ENCODE assay signal across 27 mouse cellular contexts in the genomic region with DNA sequence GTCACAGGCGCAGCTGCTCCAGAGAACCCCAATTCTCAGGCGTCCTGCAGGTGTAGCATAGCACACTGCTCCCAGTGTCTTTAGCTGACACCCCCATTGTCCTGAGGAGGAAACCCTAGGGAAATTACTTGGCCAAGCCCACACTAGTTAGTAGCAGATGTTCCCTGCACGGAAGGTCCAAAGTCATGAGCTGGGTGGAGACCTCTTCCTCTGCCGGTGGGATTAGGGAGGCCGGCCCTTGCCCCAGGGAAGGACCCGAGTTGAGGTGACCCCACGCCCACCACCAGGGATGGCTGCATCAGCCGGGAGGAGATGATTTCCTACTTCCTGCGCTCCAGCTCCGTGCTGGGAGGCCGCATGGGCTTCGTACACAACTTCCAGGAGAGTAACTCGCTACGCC. TPM values are rescaled to one million over a fixed set of nuclear protein-coding genes. Genes with fewer than 3 reads are reported as not detected.
DNase-seq lines count a peak whose midpoint lies in the region; ATAC-seq and TF ChIP-seq lines count a peak whose summit lies in the region.
"Had no signal": no experiment of that assay in that cellular context is flagged by ENCODE, and none has a peak within 500 bp of the region (broad histone marks: within the 10 kb centered on the region; RNA-seq: fewer than 3 reads in every experiment).

No protein-coding gene starts in this region.

- ATAC-seq in activated CD4-positive, CD25-positive, alpha-beta regulatory T cell, adult 4 months = no peak
- ATAC-seq: midbrain, embryonic 16.5 days; Patski had no signal

- no peak overlapping the region for H3K27ac ChIP-seq in cerebellum, adult 2 months (ENCODE audit: insufficient read depth, low read length)
- no peak overlapping the region for H3K27ac ChIP-seq in heart, embryonic 10.5 days
- no peak overlapping the region for H3K27ac ChIP-seq in testis, adult 2 months (ENCODE audit: control insufficient read depth, insufficient read depth, low read depth, low read length)
- H3K27ac ChIP-seq: heart, embryonic 13.5 days; hindbrain, embryonic 13.5 days; liver, embryonic 15.5 days; lung, embryonic 15.5 days; neural tube, embryonic 13.5 days had no signal

- H3K4me3 ChIP-seq in cerebellum, adult 2 months (replicated peaks; ENCODE audit: insufficient read depth, low read depth, low read length) = no peak overlapping the region
- no peak overlapping the region for H3K4me3 ChIP-seq in heart, embryonic 10.5 days
- H3K4me3 ChIP-seq in testis, adult 2 months (ENCODE audit: control insufficient read depth, low read depth, low read length) = peak overlapping the region; percentile 12; the same call in 1 of the 2 replicates
- H3K4me3 ChIP-seq: heart, embryonic 13.5 days; hindbrain, embryonic 13.5 days; liver, embryonic 15.5 days; lung, embryonic 15.5 days; myocyte; neural tube, embryonic 13.5 days had no signal

- TF ChIP-seq POLR2A in cerebellum, adult 2 months (IDR thresholded peaks at IDR 0.05; ENCODE audit: borderline replicate concordance, insufficient read depth, low read length) = no peak
- TF ChIP-seq POLR2A in testis, adult 2 months (IDR thresholded peaks at IDR 0.05; ENCODE audit: control insufficient read depth, low read depth, low read length) = no peak

- DNase-seq in cerebellum, adult 11-12 months = peak; percentile 16
- DNase-seq in cerebellum, adult 2 months = no peak
- peak; percentile 36 for DNase-seq in heart, adult 8-10 months (ENCODE audit: low spot score)
- no peak for DNase-seq in heart, embryonic 10.5 days (ENCODE audit: low spot score)
- no peak for DNase-seq in testis, postnatal 10 days (ENCODE audit: low spot score)
- DNase-seq in thymus, postnatal 4 days = no peak
- DNase-seq: adrenal gland, postnatal 10 days; cerebellum, adult 9-10 months; kidney, adult 8-10 months; left cerebral cortex, postnatal 4 days; liver; lung, postnatal 4 days; retina, postnatal 1 day; right cerebral cortex, postnatal 25 days; thymus, adult 18-20 months had no signal

- H3K9me3 ChIP-seq in heart, embryonic 10.5 days = no peaks in the 10 kb centered on the region
- H3K9me3 ChIP-seq: G1E; heart, embryonic 13.5 days; hindbrain, embryonic 13.5 days; liver, embryonic 15.5 days; lung, embryonic 15.5 days; neural tube, embryonic 13.5 days had no signal

- no peaks in the 10 kb centered on the region for H3K27me3 ChIP-seq in cerebellum, adult 2 months (ENCODE audit: control insufficient read depth, insufficient read depth, low read length)
- peaks cover 58% of the 10 kb centered on the region for H3K27me3 ChIP-seq in heart, embryonic 10.5 days (ENCODE audit: insufficient read depth, poor library complexity, severe bottlenecking)
- no peaks in the 10 kb centered on the region for H3K27me3 ChIP-seq in testis, adult 2 months (ENCODE audit: control insufficient read depth, insufficient read depth, low read length)
- H3K27me3 ChIP-seq: hindbrain, embryonic 13.5 days; neural tube, embryonic 13.5 days had no signal

- TF ChIP-seq CTCF in cerebellum, adult 2 months (IDR thresholded peaks at IDR 0.05; ENCODE audit: borderline replicate concordance, insufficient read depth, low read depth, low read length) = no peak
- no peak for TF ChIP-seq CTCF in testis, adult 2 months (IDR thresholded peaks at IDR 0.05; ENCODE audit: control insufficient read depth, insufficient read depth, insufficient replicate concordance, low read depth, low read length)

- WGBS in cerebellum, adult 2 months = 67% methylated on average over 14 of the region's 14 CpGs
- WGBS in heart, embryonic 10.5 days = 49% methylated on average over 14 of the region's 14 CpGs

- peaks cover 13% of the 10 kb centered on the region; the same call in 1 of the 2 replicates for H3K4me1 ChIP-seq in cerebellum, adult 2 months (ENCODE audit: control insufficient read depth, insufficient read depth, low read length)
- H3K4me1 ChIP-seq in heart, embryonic 10.5 days = peaks cover 32% of the 10 kb centered on the region
- peaks cover 6% of the 10 kb centered on the region for H3K4me1 ChIP-seq in testis, adult 2 months (ENCODE audit: control insufficient read depth, insufficient read depth, low read length)
- H3K4me1 ChIP-seq: lung, embryonic 15.5 days had no signal

- H3K36me3 ChIP-seq in heart, embryonic 10.5 days = no peaks in the 10 kb centered on the region
- no peaks in the 10 kb centered on the region for H3K36me3 ChIP-seq in testis, adult 2 months (ENCODE audit: control insufficient read depth, insufficient read depth, low read length)
- H3K36me3 ChIP-seq: G1E; heart, embryonic 13.5 days; hindbrain, embryonic 13.5 days; lung, embryonic 15.5 days; neural tube, embryonic 13.5 days had no signal

RNA-seq across cellular contexts. Expression of a gene that starts 5.7 kb away (rescaled TPM):
- polyA plus RNA-seq in cerebellum, adult 2 months (2012; rRNA removed) = 420 and 504 TPM in 2 replicates
- 1 to 10 TPM; 3.3 to 6.8 (median 4.1) TPM for total RNA-seq in heart, adult 8-10 months (2022)
- 0.10 and 1.1 TPM in 2 replicates for polyA plus RNA-seq in heart, embryonic 10.5 days (2016; fragmentation: Nextera tagmentation; extraction: Ambion mirVana)
- 2.5 and 3.2 TPM in 2 replicates for polyA plus RNA-seq in testis, adult 2 months (2012; rRNA removed)
- polyA plus RNA-seq in activated CD4-positive, CD25-positive, alpha-beta regulatory T cell, adult 4 months (2017; shearing (Covaris generic)) = under 1 TPM in 1 of 2 experiments, not detected in 1; 0.16 TPM
- total RNA-seq: megakaryocyte-erythroid progenitor cell, adult 5-6 weeks had no signal
- polyA plus RNA-seq: Patski had no signal

RNA-seq across cellular contexts. Expression of a gene that starts 13.7 kb away (rescaled TPM):
- 78.5 and 90.1 TPM in 2 replicates for polyA plus RNA-seq in cerebellum, adult 2 months (2012; rRNA removed)
- total RNA-seq in heart, adult 8-10 months (2022) = 10 to 100 TPM; 31.2 to 51.0 (median 43.8) TPM
- 59.9 and 61.6 TPM in 2 replicates for polyA plus RNA-seq in heart, embryonic 10.5 days (2016; fragmentation: Nextera tagmentation; extraction: Ambion mirVana)
- 8.2 and 8.4 TPM in 2 replicates for polyA plus RNA-seq in testis, adult 2 months (2012; rRNA removed)
- 100 to 1,000 TPM; 128 to 133 TPM for polyA plus RNA-seq in activated CD4-positive, CD25-positive, alpha-beta regulatory T cell, adult 4 months (2017; shearing (Covaris generic))

RNA-seq across cellular contexts. Expression of a gene that starts 28.6 kb away (rescaled TPM):
- polyA plus RNA-seq in cerebellum, adult 2 months (2012; rRNA removed) = 90.1 and 101 TPM in 2 replicates
- total RNA-seq in heart, adult 8-10 months (2022) = 1,000 to 10,000 TPM; 1,301 to 1,379 (median 1,330) TPM
- polyA plus RNA-seq in heart, embryonic 10.5 days (2016; fragmentation: Nextera tagmentation; extraction: Ambion mirVana) = 103 and 214 TPM in 2 replicates
- 6.9 and 7.6 TPM in 2 replicates for polyA plus RNA-seq in testis, adult 2 months (2012; rRNA removed)
- polyA plus RNA-seq in activated CD4-positive, CD25-positive, alpha-beta regulatory T cell, adult 4 months (2017; shearing (Covaris generic)) = 1 to 10 TPM; 3.7 to 8.0 TPM

RNA-seq across cellular contexts. Expression of a gene that starts 49.3 kb away (rescaled TPM):
- 175 and 196 TPM in 2 replicates for polyA plus RNA-seq in cerebellum, adult 2 months (2012; rRNA removed)
- 100 to 1,000 TPM in 1 of 4 experiments, 10 to 100 TPM in 3; 84.3 to 103 (median 91.3) TPM for total RNA-seq in heart, adult 8-10 months (2022)
- polyA plus RNA-seq in heart, embryonic 10.5 days (2016; fragmentation: Nextera tagmentation; extraction: Ambion mirVana) = 129 and 146 TPM in 2 replicates
- 167 and 174 TPM in 2 replicates for polyA plus RNA-seq in testis, adult 2 months (2012; rRNA removed)
- polyA plus RNA-seq in activated CD4-positive, CD25-positive, alpha-beta regulatory T cell, adult 4 months (2017; shearing (Covaris generic)) = 10 to 100 TPM; 47.6 to 48.6 TPM

Comparison
In these comparisons a context has a peak if more than half of its experiments do, and no peak if none do; other contexts are left out.
1. DNase-seq: peak in cerebellum, adult 11-12 months (single experiment) and heart, adult 8-10 months (single experiment); none in cerebellum, adult 2 months (0 of 2), heart, embryonic 10.5 days (single experiment), testis, postnatal 10 days (single experiment) and thymus, postnatal 4 days (single experiment).
2. RNA of a gene that starts 5.7 kb away (polyA plus RNA-seq): 420 to 504 TPM in cerebellum, adult 2 months; 2.5 to 3.2 TPM in testis, adult 2 months, 0.10 to 1.1 TPM in heart, embryonic 10.5 days and 0.16 TPM in activated CD4-positive, CD25-positive, alpha-beta regulatory T cell, adult 4 months; every median in the first group is over 10 times any median in the second.
3. RNA of a gene that starts 28.6 kb away (polyA plus RNA-seq): 103 to 214 TPM in heart, embryonic 10.5 days and 90.1 to 101 TPM in cerebellum, adult 2 months; 3.7 to 8.0 TPM in activated CD4-positive, CD25-positive, alpha-beta regulatory T cell, adult 4 months and 6.9 to 7.6 TPM in testis, adult 2 months; every median in the first group is over 10 times any median in the second.